Mouse (Mus musculus) induced T-regulatory cell, adult 2 months (primary cell): ENCODE data around the gene Gm364.

Experiments
- DNase-seq: peaks from one replicate; pipeline ENCODE4 v3.0.0-alpha.2; 2012; ENCODE audit warnings: low read depth

Gm364 gene

DNA sequence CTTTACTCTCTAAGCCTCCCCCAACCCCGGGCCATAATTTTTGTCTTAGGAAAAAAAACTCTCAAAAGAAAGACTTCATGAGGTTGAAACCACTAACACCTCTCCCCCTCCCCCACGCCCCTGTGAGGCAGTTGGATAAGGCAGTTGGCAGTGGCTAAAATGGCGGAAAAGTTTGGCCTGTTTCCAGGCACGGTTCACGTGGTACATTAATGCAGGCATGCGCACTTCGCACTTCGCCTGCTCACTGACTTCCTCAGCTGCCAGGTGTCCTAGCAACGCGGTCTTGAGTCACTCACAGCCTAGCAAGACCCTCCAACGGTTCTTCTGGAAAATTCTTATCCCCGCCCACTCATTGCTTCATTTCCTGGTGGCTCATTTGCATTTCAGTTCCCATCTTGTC lies at the start of gene Gm364:
TSS of gene Gm364 (plus strand) at position 386 of the 400 bp plus-strand sequence.
- DNase-seq: no peak

- no peak for DNase-seq
These were observed 49.6 kb upstream of the Gm364 start for GRCm38 (mm10) chrX:57359316-57359715.

- no peak for DNase-seq
These were observed 43.9 kb upstream of the Gm364 start for GRCm38 (mm10) chrX:57364891-57365569.

DNA sequence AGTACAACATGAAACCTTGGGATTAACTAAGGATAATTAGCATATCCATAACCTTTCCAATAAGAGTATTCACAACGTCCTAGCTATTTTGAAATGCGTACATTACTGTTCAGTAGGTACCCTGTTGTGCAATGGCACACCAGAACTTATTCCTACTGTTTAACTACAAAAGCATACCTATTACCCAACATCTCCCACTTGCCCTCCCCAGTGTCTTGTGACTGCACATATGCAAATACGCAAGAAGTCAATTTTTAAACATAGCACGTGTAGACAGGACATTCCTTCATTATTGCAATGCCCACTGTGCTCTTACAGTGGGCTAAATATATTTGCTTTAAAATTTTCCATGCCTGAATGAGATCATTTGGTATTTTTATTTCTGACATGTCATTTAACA lies 36.0 kb upstream of the Gm364 start:
- no peak for DNase-seq

DNA sequence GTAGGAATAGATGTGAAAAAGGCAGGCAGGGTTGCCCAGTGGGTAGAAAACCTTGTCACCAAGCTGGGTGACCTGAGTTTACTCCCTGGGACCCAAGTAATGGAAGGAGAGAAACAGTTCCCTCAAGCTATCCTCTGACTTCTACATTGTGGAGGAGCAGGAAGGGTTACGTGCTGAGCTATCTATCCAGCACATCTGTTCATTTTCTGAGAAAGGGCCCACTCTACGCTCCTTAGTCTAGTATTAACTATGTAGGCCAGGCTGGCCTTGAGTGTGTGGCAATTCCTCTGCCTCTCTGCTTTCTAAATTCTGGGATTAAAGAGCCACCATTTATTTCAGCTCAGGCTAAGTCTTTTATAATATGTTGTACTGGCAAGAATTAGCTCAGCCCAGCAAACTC lies 35.4 kb upstream of the Gm364 start:
- no peak for DNase-seq

GRCm38 (mm10) chrX:57374029-57374428 lies 34.9 kb upstream of the Gm364 start:
- DNase-seq: no peak

DNA sequence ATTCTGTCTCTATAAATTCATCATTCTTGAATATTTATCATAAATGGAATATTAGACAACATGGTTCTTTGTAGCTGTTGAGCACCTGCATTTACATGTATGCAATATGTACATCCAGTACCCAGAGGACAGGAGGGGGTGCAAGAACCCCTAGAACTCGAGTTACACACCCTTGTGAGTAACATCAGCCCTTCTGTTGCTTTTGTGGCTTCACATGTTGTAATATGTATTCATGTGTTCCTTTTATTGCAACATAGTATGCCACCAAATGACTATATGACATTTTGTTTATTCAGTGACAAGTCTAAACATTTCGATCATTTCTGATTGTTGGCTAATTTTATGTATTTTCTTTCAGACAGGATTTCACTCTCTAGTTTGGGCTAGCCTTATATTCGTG lies 31.9 kb upstream of the Gm364 start:
- DNase-seq: no peak

DNA sequence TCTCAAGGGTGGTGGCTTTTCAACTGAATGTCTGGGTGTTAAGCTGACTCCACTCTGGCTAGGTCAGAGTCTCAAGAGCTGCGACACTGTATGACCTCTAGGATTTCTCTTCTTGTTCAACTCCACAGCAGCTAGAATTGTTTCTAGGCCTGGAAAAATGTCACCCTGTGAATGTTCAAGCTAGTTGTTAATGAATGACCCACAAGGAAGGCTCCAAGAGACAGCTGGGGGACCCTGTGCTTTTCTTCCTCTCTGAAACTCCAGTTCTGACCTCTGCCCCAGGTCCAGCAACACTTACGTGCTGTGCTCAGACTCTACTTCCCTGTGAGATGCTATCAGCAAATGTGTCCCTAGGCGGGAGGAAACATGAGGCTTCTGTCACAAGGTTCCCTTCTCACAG lies 30.4 kb upstream of the Gm364 start:
- DNase-seq: no peak

DNA sequence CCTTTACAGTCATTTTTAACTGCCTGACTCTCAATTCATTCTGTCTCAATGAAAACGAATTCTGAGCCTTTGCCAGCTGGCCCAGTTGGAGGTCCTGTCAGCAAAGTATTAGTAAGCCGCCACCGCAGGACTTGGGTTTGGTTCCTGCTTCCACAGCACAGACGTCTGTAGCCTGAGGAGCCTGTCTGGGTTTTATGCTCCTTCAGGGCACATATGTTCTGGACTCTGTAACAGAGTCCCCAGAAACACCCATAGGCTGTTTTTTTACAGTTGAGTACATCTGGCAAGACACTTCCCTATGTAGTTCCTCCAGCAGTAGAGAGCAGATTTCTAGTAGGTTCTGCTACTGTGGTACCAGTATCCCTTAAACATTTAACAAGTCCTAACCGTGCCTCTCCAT lies 28.0 kb upstream of the Gm364 start:
- DNase-seq: no peak

DNA sequence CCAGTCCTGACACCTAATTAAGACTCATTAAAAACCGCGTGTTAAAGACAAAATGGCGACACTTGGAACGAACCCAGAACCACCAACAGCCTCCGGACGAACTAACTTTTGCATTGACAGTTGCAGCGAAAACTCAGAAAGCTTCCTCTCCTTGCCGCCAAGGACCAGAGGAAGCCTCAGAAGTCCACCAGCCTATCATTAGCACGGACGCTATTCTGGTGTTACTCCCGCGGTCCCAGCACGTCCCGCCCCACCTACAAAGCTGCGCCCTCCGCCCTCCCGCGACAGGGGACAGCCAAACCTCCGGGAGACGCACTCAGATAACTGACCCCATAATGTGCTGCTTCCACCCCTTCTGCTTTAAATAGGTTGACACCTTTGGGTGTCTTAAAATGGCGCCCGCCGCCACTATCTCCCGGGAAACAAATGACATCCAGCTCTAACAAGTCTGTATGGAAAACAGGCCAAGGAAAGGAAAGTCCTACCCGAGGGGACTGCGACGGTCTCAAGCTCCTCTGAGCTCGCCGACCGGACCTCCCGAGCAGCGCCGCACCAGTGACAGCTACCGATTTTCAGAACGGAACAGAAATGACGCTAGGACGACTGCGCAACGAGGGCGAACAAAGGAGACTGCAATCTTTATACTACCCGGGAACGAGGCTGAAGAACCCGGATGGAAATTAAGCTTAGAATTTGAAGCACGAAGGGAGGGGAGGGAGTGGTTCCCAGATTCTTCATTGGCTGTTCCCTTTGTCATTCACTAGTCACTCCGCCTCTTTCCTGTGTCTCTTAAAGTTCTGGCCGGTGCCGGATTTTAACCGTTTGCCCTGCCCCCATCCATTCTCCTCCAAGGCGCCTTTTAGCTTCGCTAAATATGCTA lies 16.3 kb upstream of the Gm364 start, which contains the start of gene Rbmx:
TSS of gene Rbmx (minus strand) at position 670 of the 880 bp plus-strand sequence.
- DNase-seq: peak; percentile 94

DNA sequence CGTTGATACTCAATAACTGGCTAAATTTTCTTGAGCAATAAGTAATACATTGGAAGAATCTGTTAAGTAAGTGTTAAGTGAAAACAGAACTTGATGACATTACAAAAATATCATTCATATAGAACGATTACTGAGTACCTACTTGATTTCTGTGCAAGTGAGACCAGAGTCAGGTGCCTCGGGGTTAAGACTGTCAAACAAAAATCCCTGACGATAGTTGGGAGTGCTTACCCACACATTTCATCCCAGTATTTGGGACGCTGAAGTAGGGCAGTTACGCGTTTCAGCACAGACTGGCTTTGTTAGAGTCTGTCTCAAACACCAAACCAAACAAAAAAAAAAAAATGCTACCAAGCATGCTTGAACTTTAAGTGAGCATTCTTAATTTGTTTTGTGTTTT lies 15.5 kb upstream of the Gm364 start:
- DNase-seq: no peak

GRCm38 (mm10) chrX:57401388-57401787 lies 7.6 kb upstream of the Gm364 start:
- DNase-seq: no peak

GRCm38 (mm10) chrX:57403651-57404050 lies 5.3 kb upstream of the Gm364 start:
- DNase-seq: peak; percentile 38

DNA sequence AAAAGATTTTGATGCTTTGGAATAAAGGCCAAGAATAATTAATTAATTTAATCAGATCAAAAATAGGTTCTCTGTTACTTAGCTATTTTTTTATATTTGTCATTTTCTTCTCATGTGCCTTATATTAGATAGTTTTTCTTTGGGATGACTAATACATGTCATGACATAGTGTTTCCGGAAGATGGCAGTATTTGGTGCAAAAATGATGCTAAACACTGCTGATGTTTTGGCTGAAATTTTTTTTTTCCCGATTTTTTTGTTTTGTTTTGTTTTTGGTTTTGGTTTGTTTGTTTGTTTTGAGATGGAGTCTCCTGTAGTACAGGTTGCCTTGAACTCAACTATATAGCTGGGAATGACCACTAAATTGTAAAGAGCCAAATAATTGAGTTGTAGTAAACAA lies 22.7 kb downstream of the Gm364 start:
- peak; percentile 33 for DNase-seq

- DNase-seq: no peak
These were observed 24.9 kb downstream of the Gm364 start for GRCm38 (mm10) chrX:57433897-57434296.

DNA sequence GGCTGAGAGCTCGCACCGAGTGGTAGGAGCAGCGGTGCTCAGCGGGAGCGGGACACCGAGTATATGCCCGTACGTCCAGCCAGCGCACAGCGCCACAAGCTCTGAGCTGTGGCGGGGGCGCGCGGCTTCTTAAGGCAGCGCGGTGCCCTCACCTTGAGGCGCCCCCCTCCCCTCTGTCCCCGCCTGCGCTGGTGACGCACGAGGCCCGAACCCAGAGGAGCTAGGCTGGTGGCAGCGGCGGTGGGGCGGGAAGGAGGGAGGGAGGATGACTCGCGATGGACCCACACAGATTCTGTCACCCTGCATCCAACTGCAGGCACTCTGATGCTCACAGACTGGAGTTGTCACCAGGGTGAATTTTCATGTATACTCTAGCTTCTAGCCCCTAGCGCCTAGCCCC lies 94.7 kb downstream of the Gm364 start, which contains the start of gene Gpr101:
TSS of gene Gpr101 (minus strand) at position 124 of the 400 bp plus-strand sequence.
- no peak for DNase-seq

- DNase-seq: no peak
These were observed 97.3 kb downstream of the Gm364 start for GRCm38 (mm10) chrX:57506247-57506646.

DNA sequence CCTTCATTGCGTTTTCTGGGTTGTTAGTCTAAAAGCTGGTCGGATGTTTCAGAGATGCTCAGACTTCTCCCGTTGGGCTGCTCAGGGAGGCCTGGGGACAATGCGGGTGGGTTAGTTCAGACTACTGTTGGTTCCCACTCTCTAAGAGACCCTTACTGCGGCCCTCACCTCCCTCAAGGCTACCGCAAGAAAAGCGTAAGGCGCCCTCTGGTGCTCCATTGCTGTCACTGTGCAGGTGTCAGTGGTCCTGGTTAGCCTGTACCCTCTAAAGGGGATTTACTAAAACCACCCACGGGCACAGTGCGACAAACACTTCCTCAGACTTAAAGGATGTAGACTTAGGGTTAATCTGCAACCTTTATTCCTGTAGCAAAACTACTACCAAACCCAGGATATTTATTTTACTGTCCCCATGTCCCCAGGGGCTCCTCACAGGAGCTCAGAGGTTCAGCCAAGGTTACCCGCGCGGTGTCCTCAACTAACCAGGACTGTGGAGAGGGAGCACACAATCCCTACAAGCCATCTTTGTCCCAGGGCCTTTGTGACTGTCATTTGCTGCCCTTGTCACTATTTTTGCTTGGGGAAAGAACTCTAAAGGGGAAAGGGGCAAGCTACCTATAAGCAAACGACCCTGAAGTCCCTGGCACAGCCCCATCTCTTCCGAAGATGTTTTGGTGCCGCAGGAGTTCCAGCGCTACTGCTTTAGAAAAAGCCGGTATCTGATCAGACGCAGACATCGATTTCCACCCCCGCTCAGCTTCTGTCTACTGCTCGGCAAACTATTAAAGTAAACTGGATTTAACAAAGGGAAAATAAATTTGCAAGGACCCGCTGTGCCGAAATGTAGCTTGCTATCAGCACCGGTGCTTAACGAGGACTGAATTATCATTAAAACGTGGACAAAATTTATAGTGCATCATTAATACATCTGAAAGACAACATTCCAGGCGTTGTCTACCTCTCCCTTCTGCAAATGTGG lies 112.5 kb downstream of the Gm364 start:
- DNase-seq: no peak
